Mouse (Mus musculus) neural tube, embryonic 14.5 days (tissue): ENCODE measurements around the gene Stom. TPM values are rescaled to one million over a fixed set of nuclear protein-coding genes. Genes with fewer than 3 reads are reported as not detected.

Source experiments
- ATAC-seq: fragments of 200-750 bp; cut with Nextera tagmentation; 2 replicates; pipeline ENCODE4 v1.8.0; 2017; ENCODE audit warnings: low read depth, mild to moderate bottlenecking, moderate TSS enrichment, moderate library complexity
- H3K27ac ChIP-seq: fragments of 300-500 bp; sonication (generic); 2 replicates; pipeline ENCODE4 v1.5.1; 2014; ENCODE audit warnings: low read depth, mild to moderate bottlenecking, control low read depth, low read length, moderate library complexity, mixed read lengths
- H3K27me3 ChIP-seq: fragments of 300-500 bp; sonication (generic); 2 replicates; pipeline ENCODE4 v1.6.1; 2014; ENCODE audit warnings: low read length; ENCODE audit not compliant: control insufficient read depth, insufficient read depth
- H3K36me3 ChIP-seq: fragments of 300-500 bp; sonication (generic); 2 replicates; pipeline ENCODE4 v1.6.1; 2014; ENCODE audit warnings: low read length, mixed read lengths; ENCODE audit not compliant: control insufficient read depth, insufficient read depth
- H3K4me1 ChIP-seq: fragments of 300-500 bp; sonication (generic); 2 replicates; pipeline ENCODE4 v1.6.1; 2014; ENCODE audit warnings: low read length; ENCODE audit not compliant: control insufficient read depth, insufficient read depth
- H3K4me2 ChIP-seq: fragments of 300-500 bp; sonication (generic); 2 replicates; pipeline ENCODE4 v1.6.1; 2014; ENCODE audit warnings: mild to moderate bottlenecking, low read depth, low read length, control low read depth
- H3K4me3 ChIP-seq: fragments of 300-500 bp; sonication (generic); 2 replicates; pipeline ENCODE4 v1.5.1; 2014; ENCODE audit warnings: low read depth, low read length, control low read depth, mixed read lengths
- H3K9ac ChIP-seq: fragments of 300-500 bp; sonication (generic); replicated peaks from 2 replicates; pipeline ENCODE4 v1.6.1; 2014; ENCODE audit warnings: low read depth, mild to moderate bottlenecking, control low read depth, low read length, mixed read lengths
- H3K9me3 ChIP-seq: fragments of 300-500 bp; sonication (generic); 2 replicates; pipeline ENCODE4 v1.6.1; 2016; ENCODE audit warnings: low read length; ENCODE audit not compliant: control insufficient read depth
- WGBS: fragments of 180-500 bp; shearing (Covaris S2); extraction: QIAGEN DNeasy Blood & Tissue Kit; methylation state at CpG from one replicate; pipeline ENCODE4 v1.1.7; 2014; 5-methylcytosine and 5-hydroxymethylcytosine counted together
- polyA plus RNA-seq: library from polyadenylated mRNA; unstranded; fragments of >200 nt; fragmentation: Nextera tagmentation; extraction: Ambion mirVana; gene quantifications from 2 replicates; pipeline ENCODE4 v1.2.1, GENCODE M21; 2014

Gene Stom
- polyA plus RNA-seq, 1 experiment from 2014 or later = 14.2 TPM

- Histone ChIP-seq H3K27me3 (no peaks in the 10 kb centered on the region), H3K4me1 (no peaks in the 10 kb centered on the region), H3K27ac (no peak overlapping the region), H3K4me2 (no peak overlapping the region), H3K36me3 (no peaks in the 10 kb centered on the region), H3K9ac (no peak overlapping the region), H3K4me3 (no peak overlapping the region), H3K9me3 (no peaks in the 10 kb centered on the region)
- ATAC-seq = no peak
- WGBS = 50% methylated on average over 1 of the region's 1 CpGs
Measured at GRCm38 (mm10) chr2:35308166-35308565, 28.6 kb downstream of the Stom start.

- H3K36me3 ChIP-seq = no peaks in the 10 kb centered on the region
- 80% methylated on average over 13 of the region's 13 CpGs for WGBS
- no peaks in the 10 kb centered on the region for H3K4me1 ChIP-seq
- no peak for ATAC-seq
- no peak overlapping the region for H3K4me3 ChIP-seq
- H3K9me3 ChIP-seq = no peaks in the 10 kb centered on the region
- H3K27ac ChIP-seq = no peak overlapping the region
- no peak overlapping the region for H3K9ac ChIP-seq
- no peak overlapping the region for H3K4me2 ChIP-seq
- no peaks in the 10 kb centered on the region for H3K27me3 ChIP-seq
Measured at GRCm38 (mm10) chr2:35302049-35302885, 34.5 kb downstream of the Stom start.

GRCm38 (mm10) chr2:35299437-35299836 lies 37.3 kb downstream of the Stom start:
- no peaks in the 10 kb centered on the region for H3K4me1 ChIP-seq
- ATAC-seq = no peak
- 95% methylated on average over 2 of the region's 2 CpGs for WGBS
- H3K27me3 ChIP-seq = no peaks in the 10 kb centered on the region
- no peak overlapping the region for H3K27ac ChIP-seq
- H3K9ac ChIP-seq = no peak overlapping the region
- H3K4me2 ChIP-seq = no peak overlapping the region
- H3K9me3 ChIP-seq = no peaks in the 10 kb centered on the region
- H3K4me3 ChIP-seq = no peak overlapping the region
- no peaks in the 10 kb centered on the region for H3K36me3 ChIP-seq

- Histone ChIP-seq H3K4me3 (no peak overlapping the region), H3K9me3 (no peaks in the 10 kb centered on the region), H3K36me3 (no peaks in the 10 kb centered on the region), H3K4me2 (no peak overlapping the region), H3K27ac (no peak overlapping the region), H3K27me3 (no peaks in the 10 kb centered on the region), H3K4me1 (no peaks in the 10 kb centered on the region), H3K9ac (no peak overlapping the region)
- peak; percentile 84 for ATAC-seq
- 29% methylated on average over 15 of the region's 15 CpGs for WGBS
Measured at GRCm38 (mm10) chr2:35297703-35298332, 39.0 kb downstream of the Stom start.

GRCm38 (mm10) chr2:35293291-35293690 lies 43.5 kb downstream of the Stom start:
- Histone ChIP-seq H3K4me3 (no peak overlapping the region), H3K9ac (no peak overlapping the region), H3K27ac (no peak overlapping the region), H3K36me3 (no peaks in the 10 kb centered on the region), H3K9me3 (no peaks in the 10 kb centered on the region), H3K4me2 (no peak overlapping the region), H3K27me3 (no peaks in the 10 kb centered on the region), H3K4me1 (no peaks in the 10 kb centered on the region)
- 90% methylated on average over 8 of the region's 8 CpGs for WGBS
- no peak for ATAC-seq

- 47% methylated on average over 3 of the region's 3 CpGs for WGBS
- Histone ChIP-seq H3K9me3 (no peaks in the 10 kb centered on the region), H3K4me3 (no peak overlapping the region), H3K4me1 (no peaks in the 10 kb centered on the region), H3K27ac (no peak overlapping the region), H3K36me3 (no peaks in the 10 kb centered on the region), H3K27me3 (no peaks in the 10 kb centered on the region), H3K4me2 (no peak overlapping the region), H3K9ac (no peak overlapping the region)
- ATAC-seq = no peak
Measured at GRCm38 (mm10) chr2:35292700-35293099, 44.1 kb downstream of the Stom start.

GRCm38 (mm10) chr2:35291856-35292255 lies 44.9 kb downstream of the Stom start:
- Histone ChIP-seq H3K9me3 (no peaks in the 10 kb centered on the region), H3K4me2 (no peak overlapping the region), H3K27me3 (no peaks in the 10 kb centered on the region), H3K4me3 (no peak overlapping the region), H3K9ac (no peak overlapping the region), H3K27ac (no peak overlapping the region), H3K36me3 (no peaks in the 10 kb centered on the region), H3K4me1 (no peaks in the 10 kb centered on the region)
- ATAC-seq = no peak
- WGBS = 22% methylated on average over 3 of the region's 3 CpGs

- WGBS = 43% methylated on average over 13 of the region's 13 CpGs
- H3K27ac ChIP-seq = no peak overlapping the region
Measured at GRCm38 (mm10) chr2:35288758-35289635, 47.8 kb downstream of the Stom start.

More at GRCm38 (mm10) chr2:35288758-35289635, 47.8 kb downstream of the Stom start:
- no peak overlapping the region for H3K4me2 ChIP-seq
- ATAC-seq = peak; percentile 36
- H3K9me3 ChIP-seq = no peaks in the 10 kb centered on the region
- H3K9ac ChIP-seq = no peak overlapping the region
- no peak overlapping the region for H3K4me3 ChIP-seq
- H3K36me3 ChIP-seq = no peaks in the 10 kb centered on the region
- no peaks in the 10 kb centered on the region for H3K4me1 ChIP-seq
- H3K27me3 ChIP-seq = no peaks in the 10 kb centered on the region
